Mouse (Mus musculus) midbrain, embryonic 14.5 days (tissue): ENCODE results near the gene Herc6. TPM values are rescaled to one million over a fixed set of nuclear protein-coding genes. Genes with fewer than 3 reads are reported as not detected.
A peak's percentile ranks its signal among the peaks of the same experiment; 100 is the strongest.

Source experiments
- ATAC-seq: fragments of 200-750 bp; cut with Nextera tagmentation; 2 replicates; pipeline ENCODE4 v1.8.0; 2017; ENCODE audit warnings: moderate number of reproducible peaks, moderate library complexity; ENCODE audit not compliant: low FRiP score, low TSS enrichment
- DNase-seq: peaks from one replicate; pipeline ENCODE4 v3.0.0-alpha.2; 2015
- H3K27ac ChIP-seq: fragments of 300-500 bp; sonication (generic); replicated peaks from 2 replicates; pipeline ENCODE4 v1.5.1; 2014; ENCODE audit warnings: mild to moderate bottlenecking, low read depth, low read length, moderate library complexity
- H3K27me3 ChIP-seq: fragments of 300-500 bp; sonication (generic); 2 replicates; pipeline ENCODE4 v1.6.1; 2014; ENCODE audit warnings: low read length, control low read depth, mixed read lengths; ENCODE audit not compliant: control insufficient read depth, insufficient read depth
- H3K36me3 ChIP-seq: fragments of 300-500 bp; sonication (generic); 2 replicates; pipeline ENCODE4 v1.6.1; 2014; ENCODE audit warnings: low read length, control low read depth; ENCODE audit not compliant: control insufficient read depth, insufficient read depth
- H3K4me1 ChIP-seq: fragments of 300-500 bp; sonication (generic); 2 replicates; pipeline ENCODE4 v1.6.1; 2014; ENCODE audit warnings: mild to moderate bottlenecking, antibody characterized with exemption, low read length, control low read depth; ENCODE audit not compliant: control insufficient read depth, insufficient read depth
- H3K4me2 ChIP-seq: fragments of 300-500 bp; sonication (generic); 2 replicates; pipeline ENCODE4 v1.6.1; 2014; ENCODE audit warnings: mild to moderate bottlenecking, low read length, moderate library complexity
- H3K4me3 ChIP-seq: fragments of 300-500 bp; sonication (generic); replicated peaks from 2 replicates; pipeline ENCODE4 v1.5.1; 2014; ENCODE audit warnings: low read depth, low read length
- H3K9ac ChIP-seq: fragments of 300-500 bp; sonication (generic); replicated peaks from 2 replicates; pipeline ENCODE4 v1.6.1; 2014; ENCODE audit warnings: mild to moderate bottlenecking, low read length, moderate library complexity
- H3K9me3 ChIP-seq: fragments of 300-500 bp; sonication (generic); 2 replicates; pipeline ENCODE4 v1.6.1; 2016; ENCODE audit warnings: low read length, control low read depth, mixed read lengths; ENCODE audit not compliant: control insufficient read depth
- WGBS: fragments of 180-500 bp; shearing (Covaris S2); extraction: QIAGEN DNeasy Blood & Tissue Kit; methylation state at CpG from one replicate; pipeline ENCODE4 v1.1.7; 2014; 5-methylcytosine and 5-hydroxymethylcytosine counted together
- polyA plus RNA-seq: library from polyadenylated mRNA; unstranded; fragments of >200 nt; fragmentation: Nextera tagmentation; extraction: Ambion mirVana; gene quantifications from 2 replicates; pipeline ENCODE4 v1.2.1, GENCODE M21; 2014

Gene Herc6
- polyA plus RNA-seq, 1 experiment from 2014 or later: 1.5 TPM

- Histone ChIP-seq H3K9me3 (no peaks in the 10 kb centered on the region), H3K27me3 (no peaks in the 10 kb centered on the region), H3K36me3 (no peaks in the 10 kb centered on the region), H3K9ac (no peak overlapping the region), H3K4me2 (no peak overlapping the region), H3K4me3 (no peak overlapping the region), H3K4me1 (no peaks in the 10 kb centered on the region), H3K27ac (no peak overlapping the region)
- no peak for ATAC-seq
- DNase-seq: no peak
- WGBS: 84% methylated on average over 2 of the region's 2 CpGs
These were observed 27.2 kb downstream of the Herc6 start for GRCm38 (mm10) chr6:57607999-57608398.

- H3K9me3 ChIP-seq: no peaks in the 10 kb centered on the region
- H3K4me1 ChIP-seq: no peaks in the 10 kb centered on the region
- no peaks in the 10 kb centered on the region for H3K27me3 ChIP-seq
- ATAC-seq (no peak), DNase-seq (peak; percentile 40)
- H3K27ac ChIP-seq: no peak overlapping the region
- no peak overlapping the region for H3K9ac ChIP-seq
- no peaks in the 10 kb centered on the region for H3K36me3 ChIP-seq
- no peak overlapping the region for H3K4me3 ChIP-seq
- WGBS: 54% methylated on average over 2 of the region's 2 CpGs
- H3K4me2 ChIP-seq: no peak overlapping the region
These were observed 28.8 kb downstream of the Herc6 start for GRCm38 (mm10) chr6:57609631-57610030.

- Histone ChIP-seq H3K9me3 (no peaks in the 10 kb centered on the region), H3K4me2 (no peak overlapping the region), H3K4me1 (no peaks in the 10 kb centered on the region), H3K9ac (no peak overlapping the region), H3K4me3 (no peak overlapping the region), H3K36me3 (no peaks in the 10 kb centered on the region), H3K27ac (no peak overlapping the region), H3K27me3 (no peaks in the 10 kb centered on the region)
- WGBS: 95% methylated on average over 2 of the region's 2 CpGs
- DNase-seq (no peak), ATAC-seq (no peak)
These were observed 35.0 kb downstream of the Herc6 start for GRCm38 (mm10) chr6:57615788-57616187.

GRCm38 (mm10) chr6:57639531-57639930 lies 58.7 kb downstream of the Herc6 start:
- H3K27me3 ChIP-seq: no peaks in the 10 kb centered on the region
- no peak overlapping the region for H3K27ac ChIP-seq
- DNase-seq (no peak), ATAC-seq (no peak)
- no peak overlapping the region for H3K9ac ChIP-seq
- no peak overlapping the region for H3K4me3 ChIP-seq
- no peak overlapping the region for H3K4me2 ChIP-seq
- no peaks in the 10 kb centered on the region for H3K4me1 ChIP-seq
- no peaks in the 10 kb centered on the region for H3K36me3 ChIP-seq
- no peaks in the 10 kb centered on the region for H3K9me3 ChIP-seq
- WGBS: 41% methylated on average over 1 of the region's 1 CpGs

GRCm38 (mm10) chr6:57641789-57642188 lies 61.0 kb downstream of the Herc6 start:
- WGBS: 55% methylated on average over 4 of the region's 4 CpGs
- no peaks in the 10 kb centered on the region for H3K27me3 ChIP-seq

GRCm38 (mm10) chr6:57647256-57647655 lies 66.5 kb downstream of the Herc6 start:
- 51% methylated on average over 1 of the region's 1 CpGs for WGBS
- no peak overlapping the region for H3K27ac ChIP-seq
- H3K4me2 ChIP-seq: no peak overlapping the region
- H3K27me3 ChIP-seq: no peaks in the 10 kb centered on the region
- ATAC-seq: no peak
- H3K4me3 ChIP-seq: no peak overlapping the region
- H3K4me1 ChIP-seq: no peaks in the 10 kb centered on the region
- H3K36me3 ChIP-seq: no peaks in the 10 kb centered on the region
- no peaks in the 10 kb centered on the region for H3K9me3 ChIP-seq
- no peak overlapping the region for H3K9ac ChIP-seq
- DNase-seq: no peak

More at GRCm38 (mm10) chr6:57641789-57642188, 61.0 kb downstream of the Herc6 start:
- Histone ChIP-seq H3K4me2 (no peak overlapping the region), H3K9me3 (no peaks in the 10 kb centered on the region), H3K9ac (no peak overlapping the region), H3K4me3 (no peak overlapping the region), H3K4me1 (no peaks in the 10 kb centered on the region), H3K36me3 (no peaks in the 10 kb centered on the region), H3K27ac (no peak overlapping the region)
- DNase-seq (peak; percentile 86), ATAC-seq (peak; percentile 90)

- Histone ChIP-seq H3K4me3 (no peak overlapping the region), H3K4me2 (no peak overlapping the region), H3K27me3 (no peaks in the 10 kb centered on the region), H3K27ac (no peak overlapping the region), H3K4me1 (no peaks in the 10 kb centered on the region), H3K9ac (no peak overlapping the region), H3K9me3 (no peaks in the 10 kb centered on the region), H3K36me3 (no peaks in the 10 kb centered on the region)
- 92% methylated on average over 4 of the region's 4 CpGs for WGBS
- no peak for ATAC-seq
- no peak for DNase-seq
These were observed 80.5 kb downstream of the Herc6 start for GRCm38 (mm10) chr6:57661295-57661694.

GRCm38 (mm10) chr6:57684156-57684555 lies 103.4 kb downstream of the Herc6 start:
- no peak overlapping the region for H3K9ac ChIP-seq
- H3K27ac ChIP-seq: no peak overlapping the region
- H3K4me2 ChIP-seq: no peak overlapping the region
- no peaks in the 10 kb centered on the region for H3K4me1 ChIP-seq
- 91% methylated on average over 1 of the region's 1 CpGs for WGBS
- no peak overlapping the region for H3K4me3 ChIP-seq
- ATAC-seq (no peak), DNase-seq (no peak)
- no peaks in the 10 kb centered on the region for H3K36me3 ChIP-seq
- no peaks in the 10 kb centered on the region for H3K27me3 ChIP-seq
- 0 out of 2 replicates have a peak, but pooled peaks cover 3% of the 10 kb centered on the region for H3K9me3 ChIP-seq

GRCm38 (mm10) chr6:57691467-57692261 lies 110.9 kb downstream of the Herc6 start, which contains the start of gene Pyurf:
TSS of gene Pyurf (minus strand) at chr6:57692078.
- peak; percentile 96 for ATAC-seq
- Histone ChIP-seq H3K36me3 (no peaks in the 10 kb centered on the region), H3K9ac (peak within 1 kb of the TSS; percentile 85), H3K4me1 (0 out of 2 replicates have a peak, but pooled peaks cover 2% of the 10 kb centered on the region), H3K4me2 (peak within 1 kb of the TSS; percentile 67), H3K27me3 (no peaks in the 10 kb centered on the region), H3K4me3 (peak within 1 kb of the TSS; percentile 82), H3K27ac (peak within 1 kb of the TSS; percentile 89), H3K9me3 (no peaks in the 10 kb centered on the region)
- under 1% methylated on average over 52 of the region's 52 CpGs for WGBS
- peak; percentile 92 for DNase-seq
